Mouse (Mus musculus): ENCODE measurements around the gene Numbl. TPM values are rescaled to one million over a fixed set of nuclear protein-coding genes. Genes with fewer than 3 reads are reported as not detected.
A peak's percentile ranks its signal among the peaks of the same experiment; 100 is the strongest.

Numbl gene
- polyA plus RNA-seq, 1 experiment from 2014 or later = 13.5 TPM

DNA sequence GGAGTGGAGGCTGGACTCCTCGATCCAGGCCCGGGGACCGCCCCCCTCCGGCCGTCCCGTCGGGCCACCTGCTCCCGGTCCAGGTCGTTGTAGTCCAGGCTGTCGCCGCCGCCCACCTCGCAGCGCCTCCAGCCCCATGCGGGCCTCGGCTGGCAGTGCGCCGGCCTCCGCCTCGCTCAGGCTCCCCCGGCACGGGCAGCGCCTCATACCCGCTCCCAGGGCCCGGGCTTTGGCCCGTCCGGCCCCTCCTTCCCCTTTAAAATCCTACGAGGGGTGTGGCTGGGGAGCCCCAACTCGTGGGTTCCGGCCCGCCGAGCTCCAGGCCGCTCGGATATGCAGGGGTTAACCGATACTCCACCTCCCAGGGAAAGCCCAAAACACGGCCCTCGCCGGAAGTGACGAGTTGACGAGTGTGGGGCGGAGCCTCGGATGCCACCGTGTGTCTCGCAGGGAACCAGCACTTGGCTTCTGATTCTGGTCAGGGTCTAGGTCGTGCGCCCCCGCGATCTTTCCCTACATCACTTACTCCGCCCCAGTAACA, 29.9 kb upstream of the Numbl start, which contains the start of gene Itpkc:
Gene Itpkc (minus strand): TSS at position 381 of the 541 bp plus-strand sequence.
- under 1% methylated on average over 49 of the region's 49 CpGs for WGBS
- H3K4me1 ChIP-seq (ENCODE audit: insufficient read depth, low read length) = peaks cover 47% of the 10 kb centered on the region
- no peaks in the 10 kb centered on the region for H3K9me3 ChIP-seq (ENCODE audit: low read length)
- H3K4me3 ChIP-seq (ENCODE audit: low read length) = peak within 1 kb of the TSS; percentile 91
- ATAC-seq (ENCODE audit: low FRiP score, low TSS enrichment) = peak; percentile 84
- H3K4me2 ChIP-seq (replicated peaks; ENCODE audit: low read depth, low read length) = peak within 1 kb of the TSS; percentile 82
- no peaks in the 10 kb centered on the region for H3K27me3 ChIP-seq (ENCODE audit: insufficient read depth, low read length)
- peak within 1 kb of the TSS; percentile 92 for H3K9ac ChIP-seq (replicated peaks; ENCODE audit: low read length)
- peak within 1 kb of the TSS; percentile 92 for H3K27ac ChIP-seq (ENCODE audit: low read length)
- H3K36me3 ChIP-seq (ENCODE audit: insufficient read depth, low read length) = no peaks in the 10 kb centered on the region

DNA sequence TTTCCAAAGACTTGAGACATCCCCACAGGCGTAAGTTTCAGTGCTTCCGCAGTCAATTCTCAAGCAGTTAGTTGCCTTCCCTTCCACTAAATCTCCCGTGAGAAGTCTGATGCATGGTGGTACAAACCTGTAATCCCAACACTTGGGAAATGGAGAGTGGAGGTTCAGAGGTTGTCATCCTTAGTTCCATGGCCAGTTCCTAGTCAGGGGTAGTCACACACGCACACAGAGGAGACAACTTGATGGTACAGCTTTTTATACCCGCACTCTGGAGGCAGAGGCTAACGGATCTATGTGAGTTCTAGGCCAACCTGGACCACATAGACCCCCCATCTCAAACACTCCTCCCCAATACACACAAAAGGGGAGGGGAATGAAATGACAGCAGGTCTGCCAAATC, 29.4 kb upstream of the Numbl start:
- peak overlapping the region; percentile 92 for H3K9ac ChIP-seq (replicated peaks; ENCODE audit: low read length)
- ATAC-seq (ENCODE audit: low FRiP score, low TSS enrichment) = no peak
- H3K27me3 ChIP-seq (ENCODE audit: insufficient read depth, low read length) = no peaks in the 10 kb centered on the region
- H3K4me1 ChIP-seq (ENCODE audit: insufficient read depth, low read length) = peaks cover 48% of the 10 kb centered on the region
- WGBS = 16% methylated on average over 6 of the region's 6 CpGs
- H3K27ac ChIP-seq (ENCODE audit: low read length) = peak overlapping the region; percentile 92
- H3K4me2 ChIP-seq (replicated peaks; ENCODE audit: low read depth, low read length) = peak overlapping the region; percentile 82
- H3K4me3 ChIP-seq (ENCODE audit: low read length) = peak overlapping the region; percentile 91
- H3K36me3 ChIP-seq (ENCODE audit: insufficient read depth, low read length) = no peaks in the 10 kb centered on the region
- H3K9me3 ChIP-seq (ENCODE audit: low read length) = no peaks in the 10 kb centered on the region

DNA sequence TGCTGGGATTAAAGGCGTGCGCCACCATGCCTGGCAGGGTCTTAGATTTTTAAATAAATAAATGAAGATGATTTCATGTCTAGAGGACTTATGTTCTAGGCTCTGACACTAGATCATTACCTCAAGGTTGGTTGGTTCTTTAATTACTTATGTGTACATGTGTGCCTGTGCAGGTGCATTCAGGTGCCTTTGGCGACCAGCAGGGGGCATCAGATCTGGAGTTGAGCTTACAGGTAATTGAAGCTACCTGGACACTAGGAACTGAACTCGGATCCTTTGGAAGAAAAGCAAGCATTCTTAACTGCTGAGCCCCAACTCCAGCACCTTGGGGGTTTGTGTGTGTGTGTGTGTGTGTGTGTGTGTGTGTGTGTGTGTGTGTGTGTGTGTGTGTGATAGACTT, 27.5 kb upstream of the Numbl start:
- no peak for ATAC-seq (ENCODE audit: low FRiP score, low TSS enrichment)
- Histone ChIP-seq H3K9ac (replicated peaks; ENCODE audit: low read length) (no peak overlapping the region), H3K4me1 (ENCODE audit: insufficient read depth, low read length) (peaks cover 33% of the 10 kb centered on the region), H3K27ac (ENCODE audit: low read length) (no peak overlapping the region), H3K27me3 (ENCODE audit: insufficient read depth, low read length) (no peaks in the 10 kb centered on the region), H3K4me2 (replicated peaks; ENCODE audit: low read depth, low read length) (no peak overlapping the region), H3K36me3 (ENCODE audit: insufficient read depth, low read length) (no peaks in the 10 kb centered on the region), H3K4me3 (ENCODE audit: low read length) (no peak overlapping the region), H3K9me3 (ENCODE audit: low read length) (no peaks in the 10 kb centered on the region)
- WGBS = 74% methylated on average over 4 of the region's 4 CpGs

DNA sequence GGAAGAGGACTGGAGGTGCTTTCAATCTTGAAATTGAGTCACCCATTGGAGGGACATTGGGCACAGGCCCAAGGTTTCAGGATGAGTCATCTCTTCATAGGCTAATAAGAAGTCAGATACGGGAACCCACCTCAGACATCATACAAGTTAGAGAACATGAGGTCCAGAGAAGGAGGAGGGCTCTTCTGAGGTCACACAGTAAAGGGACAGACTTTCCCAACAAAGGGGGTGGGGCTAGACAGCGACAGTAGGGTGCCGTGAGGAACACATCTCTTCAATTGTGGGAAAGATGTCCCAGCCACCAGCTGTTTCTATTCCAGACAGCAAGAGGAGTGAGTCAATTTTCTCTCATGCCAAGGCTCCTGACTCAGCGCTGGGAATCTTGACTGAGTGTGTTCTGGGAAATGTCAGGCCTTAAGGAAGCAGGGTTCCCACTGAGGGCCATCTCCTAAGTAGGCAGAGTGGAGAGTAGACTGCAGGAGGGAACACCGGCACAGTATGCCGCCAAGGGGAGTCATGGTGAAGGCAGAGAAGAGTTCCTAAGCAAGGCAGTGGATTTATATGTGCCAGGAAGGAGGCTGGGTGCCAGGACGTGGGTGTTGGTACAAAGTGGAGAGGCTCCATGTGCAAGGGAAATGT, 26.4 kb upstream of the Numbl start:
- Histone ChIP-seq H3K4me3 (ENCODE audit: low read length) (no peak overlapping the region), H3K4me1 (ENCODE audit: insufficient read depth, low read length) (peaks cover 23% of the 10 kb centered on the region), H3K36me3 (ENCODE audit: insufficient read depth, low read length) (no peaks in the 10 kb centered on the region), H3K27me3 (ENCODE audit: insufficient read depth, low read length) (no peaks in the 10 kb centered on the region), H3K4me2 (replicated peaks; ENCODE audit: low read depth, low read length) (no peak overlapping the region), H3K9me3 (ENCODE audit: low read length) (no peaks in the 10 kb centered on the region), H3K9ac (replicated peaks; ENCODE audit: low read length) (no peak overlapping the region), H3K27ac (ENCODE audit: low read length) (no peak overlapping the region)
- WGBS = 80% methylated on average over 7 of the region's 7 CpGs
- no peak for ATAC-seq (ENCODE audit: low FRiP score, low TSS enrichment)

DNA sequence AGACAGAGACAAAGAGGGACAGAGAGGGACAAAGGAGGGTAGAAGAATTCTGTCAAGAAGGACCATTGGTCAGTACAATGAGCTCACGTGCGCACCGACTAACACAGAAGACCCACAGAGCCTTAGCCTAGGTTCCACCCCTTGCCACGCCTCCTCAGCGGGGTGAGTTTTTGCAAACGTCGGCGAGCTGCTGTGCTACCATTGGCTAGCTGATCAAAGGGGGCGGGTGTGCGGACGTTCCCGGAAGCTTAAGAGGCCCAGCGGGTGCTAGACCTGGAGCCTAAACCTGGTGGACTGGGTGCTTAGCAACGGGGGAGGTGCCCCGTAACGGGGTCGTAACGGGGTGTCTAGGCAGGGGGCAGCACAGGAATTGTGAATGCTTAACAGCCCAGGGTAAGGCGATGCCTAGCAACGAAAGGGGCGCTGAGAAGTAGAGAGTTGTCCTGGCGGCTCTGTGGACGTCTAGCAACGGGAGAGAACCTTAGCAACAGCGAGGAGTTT, 25.4 kb upstream of the Numbl start, which contains the start of gene Coq8b:
Gene Coq8b (plus strand): TSS at position 243 of the 501 bp plus-strand sequence.
- peak within 1 kb of the TSS; percentile 82 for H3K27ac ChIP-seq (ENCODE audit: low read length)
- no peaks in the 10 kb centered on the region for H3K27me3 ChIP-seq (ENCODE audit: insufficient read depth, low read length)
- H3K9ac ChIP-seq (replicated peaks; ENCODE audit: low read length) = peak within 1 kb of the TSS; percentile 64
- ATAC-seq (ENCODE audit: low FRiP score, low TSS enrichment) = peak; percentile 93
- peak within 1 kb of the TSS; percentile 73 for H3K4me2 ChIP-seq (replicated peaks; ENCODE audit: low read depth, low read length)
- peaks cover 14% of the 10 kb centered on the region for H3K4me1 ChIP-seq (ENCODE audit: insufficient read depth, low read length)
- H3K36me3 ChIP-seq (ENCODE audit: insufficient read depth, low read length) = no peaks in the 10 kb centered on the region
- H3K4me3 ChIP-seq (ENCODE audit: low read length) = peak within 1 kb of the TSS; percentile 62
- WGBS = under 1% methylated on average over 25 of the region's 25 CpGs
- no peaks in the 10 kb centered on the region for H3K9me3 ChIP-seq (ENCODE audit: low read length)

DNA sequence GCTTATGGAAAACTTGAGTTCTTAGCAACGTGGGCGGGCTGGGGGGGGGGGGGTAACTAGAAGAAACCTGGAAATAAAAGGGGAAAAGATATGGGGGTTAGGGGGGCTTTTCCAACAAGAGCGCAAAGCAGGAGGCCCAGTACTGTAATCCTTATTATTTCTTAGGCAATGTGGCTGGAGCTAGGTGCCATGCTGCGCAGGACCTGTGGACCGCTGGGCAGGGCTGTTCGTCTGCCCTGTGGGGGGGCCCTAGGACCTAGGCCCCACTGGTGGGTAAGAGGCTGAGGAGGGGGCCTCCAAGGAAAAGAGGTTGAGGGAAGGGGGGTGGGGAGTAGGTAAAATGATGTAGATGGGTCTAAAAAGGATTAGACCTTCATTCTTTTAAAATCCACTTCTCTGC, 24.9 kb upstream of the Numbl start:
- H3K4me3 ChIP-seq (ENCODE audit: low read length) = peak overlapping the region; percentile 62
- H3K9ac ChIP-seq (replicated peaks; ENCODE audit: low read length) = peak overlapping the region; percentile 64
- H3K9me3 ChIP-seq (ENCODE audit: low read length) = no peaks in the 10 kb centered on the region
- peak overlapping the region; percentile 79 for H3K27ac ChIP-seq (ENCODE audit: low read length)
- whole genome bisulfite sequencing = 3% methylated on average over 6 of the region's 6 CpGs
- peak; percentile 21; the same call in 1 of the 2 replicates for ATAC-seq (ENCODE audit: low FRiP score, low TSS enrichment)
- no peaks in the 10 kb centered on the region for H3K27me3 ChIP-seq (ENCODE audit: insufficient read depth, low read length)
- H3K4me1 ChIP-seq (ENCODE audit: insufficient read depth, low read length) = peaks cover 14% of the 10 kb centered on the region
- no peaks in the 10 kb centered on the region for H3K36me3 ChIP-seq (ENCODE audit: insufficient read depth, low read length)
- peak overlapping the region; percentile 73 for H3K4me2 ChIP-seq (replicated peaks; ENCODE audit: low read depth, low read length)

DNA sequence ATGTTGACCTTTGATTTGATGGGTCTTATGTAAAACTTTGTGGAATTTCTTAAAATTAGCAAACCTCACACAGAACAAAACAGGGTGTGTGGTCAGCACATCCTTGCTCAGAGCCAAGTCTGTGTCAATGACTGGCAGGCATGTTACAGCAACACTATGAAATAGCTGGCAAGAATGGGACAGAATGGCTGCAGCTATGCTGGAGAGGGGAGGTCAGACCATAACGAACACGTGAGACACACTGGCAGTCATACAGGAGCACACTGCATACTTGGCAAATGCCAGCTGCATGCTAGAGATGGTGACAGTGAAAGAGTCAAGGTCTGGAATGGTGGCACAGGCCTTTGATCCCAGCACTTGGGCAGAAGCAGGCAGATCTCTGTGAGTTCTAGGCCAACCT, 22.5 kb upstream of the Numbl start:
- no peaks in the 10 kb centered on the region for H3K27me3 ChIP-seq (ENCODE audit: insufficient read depth, low read length)
- H3K36me3 ChIP-seq (ENCODE audit: insufficient read depth, low read length) = no peaks in the 10 kb centered on the region
- 89% methylated on average over 2 of the region's 2 CpGs for WGBS
- no peaks in the 10 kb centered on the region for H3K9me3 ChIP-seq (ENCODE audit: low read length)
- H3K9ac ChIP-seq (replicated peaks; ENCODE audit: low read length) = no peak overlapping the region
- no peak overlapping the region for H3K4me2 ChIP-seq (replicated peaks; ENCODE audit: low read depth, low read length)
- peaks cover 11% of the 10 kb centered on the region for H3K4me1 ChIP-seq (ENCODE audit: insufficient read depth, low read length)
- no peak overlapping the region for H3K4me3 ChIP-seq (ENCODE audit: low read length)
- H3K27ac ChIP-seq (ENCODE audit: low read length) = no peak overlapping the region
- ATAC-seq (ENCODE audit: low FRiP score, low TSS enrichment) = no peak

DNA sequence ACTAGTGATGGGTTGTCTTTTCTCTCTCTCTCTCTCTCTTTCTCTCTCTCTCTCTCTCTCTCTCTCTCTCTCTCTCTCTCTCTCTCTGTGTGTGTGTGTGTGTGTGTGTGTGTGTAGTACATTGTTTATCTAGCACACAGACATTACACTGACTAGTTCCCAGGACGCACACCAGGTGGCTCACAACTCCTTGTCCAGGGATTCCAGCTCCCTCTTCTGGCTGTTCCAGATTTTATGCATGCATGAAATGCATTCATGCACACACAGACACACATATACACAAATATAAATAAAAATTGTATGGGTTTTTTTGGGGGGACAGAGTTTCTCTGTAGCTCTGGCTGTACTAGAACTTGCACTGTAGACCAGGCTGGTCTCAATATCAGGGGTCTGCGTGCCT, 20.7 kb upstream of the Numbl start:
- 68% methylated on average over 2 of the region's 2 CpGs for WGBS

DNA sequence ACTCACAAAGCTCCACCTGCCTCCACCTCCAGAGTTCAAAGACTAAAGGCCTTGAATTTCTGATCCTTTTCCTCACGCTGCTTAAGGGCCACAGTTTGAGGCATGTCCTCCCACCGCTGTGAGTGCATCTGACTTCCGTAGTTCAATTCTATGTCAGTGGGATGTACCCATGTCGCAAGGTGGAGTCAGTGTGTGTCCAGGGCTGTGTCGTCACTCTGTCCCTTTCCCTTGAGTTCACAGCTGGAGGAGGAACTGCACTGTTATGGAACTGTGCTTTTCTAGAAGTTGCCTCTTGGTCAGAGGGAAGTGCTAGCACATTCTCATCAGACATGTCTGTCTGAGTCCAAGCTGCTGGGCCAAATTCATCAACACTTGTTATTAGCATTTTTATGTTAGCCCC, 19.7 kb upstream of the Numbl start:
- H3K36me3 ChIP-seq (ENCODE audit: insufficient read depth, low read length) = peaks cover 5% of the 10 kb centered on the region; the same call in 1 of the 2 replicates
- no peak overlapping the region for H3K27ac ChIP-seq (ENCODE audit: low read length)
- no peaks in the 10 kb centered on the region for H3K27me3 ChIP-seq (ENCODE audit: insufficient read depth, low read length)
- no peak overlapping the region for H3K9ac ChIP-seq (replicated peaks; ENCODE audit: low read length)
- WGBS = 91% methylated on average over 5 of the region's 5 CpGs
- no peaks in the 10 kb centered on the region for H3K9me3 ChIP-seq (ENCODE audit: low read length)
- H3K4me3 ChIP-seq (ENCODE audit: low read length) = no peak overlapping the region
- ATAC-seq (ENCODE audit: low FRiP score, low TSS enrichment) = no peak
- no peak overlapping the region for H3K4me2 ChIP-seq (replicated peaks; ENCODE audit: low read depth, low read length)
- peaks cover 7% of the 10 kb centered on the region for H3K4me1 ChIP-seq (ENCODE audit: insufficient read depth, low read length)

More for the DNA sequence above, 20.7 kb upstream of the Numbl start:
- Histone ChIP-seq H3K9me3 (ENCODE audit: low read length) (no peaks in the 10 kb centered on the region), H3K27me3 (ENCODE audit: insufficient read depth, low read length) (no peaks in the 10 kb centered on the region), H3K36me3 (ENCODE audit: insufficient read depth, low read length) (peaks cover 5% of the 10 kb centered on the region; the same call in 1 of the 2 replicates), H3K4me3 (ENCODE audit: low read length) (no peak overlapping the region), H3K4me1 (ENCODE audit: insufficient read depth, low read length) (peaks cover 11% of the 10 kb centered on the region), H3K9ac (replicated peaks; ENCODE audit: low read length) (no peak overlapping the region), H3K4me2 (replicated peaks; ENCODE audit: low read depth, low read length) (no peak overlapping the region), H3K27ac (ENCODE audit: low read length) (no peak overlapping the region)
- no peak for ATAC-seq (ENCODE audit: low FRiP score, low TSS enrichment)

DNA sequence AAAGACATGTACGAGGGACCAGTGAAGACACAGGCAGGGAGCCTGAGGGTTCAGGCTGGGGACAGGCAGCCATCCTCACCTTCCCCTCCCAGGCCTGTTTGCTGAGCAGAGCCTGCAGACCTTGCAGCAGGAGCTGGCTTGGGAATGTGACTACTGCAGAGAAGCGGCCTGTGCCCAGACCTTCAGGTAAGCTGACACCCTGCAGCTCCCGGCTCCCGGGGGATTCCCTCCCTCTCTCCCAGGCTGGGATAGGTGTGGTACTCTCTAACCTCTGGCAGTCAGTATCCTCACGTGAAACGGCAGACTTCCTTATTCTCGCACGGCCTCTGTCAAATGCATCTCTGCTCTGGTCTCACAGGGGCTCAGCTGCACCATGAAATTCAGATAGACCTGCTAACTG, 15.0 kb upstream of the Numbl start:
- Histone ChIP-seq H3K36me3 (ENCODE audit: insufficient read depth, low read length) (peaks cover 7% of the 10 kb centered on the region; the same call in 1 of the 2 replicates), H3K9ac (replicated peaks; ENCODE audit: low read length) (no peak overlapping the region), H3K9me3 (ENCODE audit: low read length) (no peaks in the 10 kb centered on the region), H3K27ac (ENCODE audit: low read length) (no peak overlapping the region), H3K4me3 (ENCODE audit: low read length) (no peak overlapping the region), H3K4me2 (replicated peaks; ENCODE audit: low read depth, low read length) (no peak overlapping the region), H3K4me1 (ENCODE audit: insufficient read depth, low read length) (no peaks in the 10 kb centered on the region), H3K27me3 (ENCODE audit: insufficient read depth, low read length) (no peaks in the 10 kb centered on the region)
- 42% methylated on average over 8 of the region's 8 CpGs for WGBS
- ATAC-seq (ENCODE audit: low FRiP score, low TSS enrichment) = no peak; the same call in 1 of the 2 replicates
